Mouse (Mus musculus) heart, adult 11 months (tissue): ENCODE measurements around the gene Mybbp1a.
A peak's percentile ranks its signal among the peaks of the same experiment; 100 is the strongest.

Experiments
- DNase-seq: peaks from one replicate; pipeline ENCODE4 v3.0.0; 2022

The Mybbp1a gene

GRCm38 (mm10) chr11:72440965-72441664, at the start of gene Mybbp1a:
TSS of gene Mybbp1a (plus strand) at chr11:72441355.
- peak; percentile 99 for DNase-seq

- DNase-seq, result no peak
Measured at GRCm38 (mm10) chr11:72393243-72393642, 47.9 kb upstream of the Mybbp1a start.

- DNase-seq, result peak; percentile 98
Measured at GRCm38 (mm10) chr11:72393669-72394068, 47.5 kb upstream of the Mybbp1a start.

DNA sequence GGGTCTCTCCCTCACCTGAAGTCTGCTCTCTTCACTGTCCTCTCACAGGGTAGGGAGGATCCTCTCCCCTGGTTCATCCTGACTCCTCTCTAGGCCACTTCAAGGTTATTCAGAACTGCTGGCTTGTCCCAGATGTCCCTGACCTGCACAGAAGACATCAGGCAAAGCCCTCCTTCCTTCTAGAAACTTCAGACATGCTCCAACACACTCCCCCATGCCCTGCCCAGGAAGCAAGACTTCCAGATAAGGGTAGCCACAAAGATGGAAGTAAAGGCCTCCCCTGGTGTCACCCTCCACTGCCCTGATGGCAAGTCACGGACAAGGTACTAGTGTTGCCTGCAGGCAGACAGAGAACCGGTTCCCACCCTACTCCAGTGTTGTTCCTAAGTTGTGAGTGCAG, 46.5 kb upstream of the Mybbp1a start:
- DNase-seq, result no peak

DNA sequence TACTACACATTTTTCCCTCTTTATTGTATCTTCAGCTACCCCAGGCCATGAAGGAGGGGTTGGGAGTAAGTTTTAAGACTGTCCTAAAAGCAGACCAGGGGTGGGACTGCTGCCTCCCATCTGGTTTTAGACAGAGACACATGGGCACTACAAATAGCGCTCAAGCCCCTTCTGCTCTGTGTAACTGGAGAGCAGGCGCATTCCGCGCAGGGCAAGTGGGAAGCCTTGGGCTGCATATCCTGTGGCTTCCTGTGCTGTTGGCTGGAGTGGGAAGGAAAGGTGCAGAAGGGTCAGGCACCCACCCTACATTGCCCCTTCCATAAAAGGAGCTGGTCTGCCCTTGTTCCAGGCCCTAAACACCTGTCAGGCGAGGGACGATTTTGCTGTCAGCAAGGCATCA, 45.5 kb upstream of the Mybbp1a start:
- DNase-seq, result peak; percentile 94

DNA sequence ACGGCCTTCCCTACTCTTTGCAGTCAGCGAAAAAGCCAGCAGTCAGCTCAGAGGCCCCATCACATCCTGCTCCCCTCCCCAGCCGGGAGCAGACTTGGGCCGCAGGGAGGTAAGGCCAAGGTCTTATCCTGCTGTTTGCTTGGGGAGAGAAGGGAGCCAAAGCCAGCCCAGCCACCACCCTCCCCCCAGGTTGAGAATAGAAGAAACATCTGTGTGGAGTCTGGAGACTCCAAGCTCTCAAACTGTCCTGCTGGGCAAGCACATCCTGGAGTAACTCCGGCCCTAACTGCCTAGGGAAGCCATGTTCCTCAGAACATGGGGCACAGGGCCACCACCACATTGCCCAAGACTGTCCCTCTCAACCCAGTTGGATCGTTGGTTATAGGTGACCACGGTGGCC, 44.5 kb upstream of the Mybbp1a start:
- DNase-seq, result peak; percentile 99

DNA sequence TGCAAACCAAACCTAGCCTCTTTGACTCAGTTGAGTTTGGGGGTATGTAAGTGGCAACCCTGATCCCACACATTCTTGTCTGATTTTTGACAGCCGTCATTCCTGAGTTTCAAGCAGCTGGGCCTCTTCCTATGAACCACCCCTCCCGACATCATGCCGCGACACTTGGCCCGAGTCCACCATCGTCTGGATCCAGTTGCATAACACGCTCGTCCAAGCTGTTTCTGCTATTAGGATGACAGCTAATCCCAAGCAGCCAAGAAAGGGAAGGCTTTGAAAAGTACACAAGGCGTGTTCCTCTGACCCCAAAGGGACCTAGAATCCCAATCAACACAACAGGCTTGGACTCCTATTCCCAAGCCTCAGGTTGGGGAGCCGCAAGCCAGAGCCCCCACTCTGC, 44.1 kb upstream of the Mybbp1a start:
- peak; percentile 99 for DNase-seq

DNA sequence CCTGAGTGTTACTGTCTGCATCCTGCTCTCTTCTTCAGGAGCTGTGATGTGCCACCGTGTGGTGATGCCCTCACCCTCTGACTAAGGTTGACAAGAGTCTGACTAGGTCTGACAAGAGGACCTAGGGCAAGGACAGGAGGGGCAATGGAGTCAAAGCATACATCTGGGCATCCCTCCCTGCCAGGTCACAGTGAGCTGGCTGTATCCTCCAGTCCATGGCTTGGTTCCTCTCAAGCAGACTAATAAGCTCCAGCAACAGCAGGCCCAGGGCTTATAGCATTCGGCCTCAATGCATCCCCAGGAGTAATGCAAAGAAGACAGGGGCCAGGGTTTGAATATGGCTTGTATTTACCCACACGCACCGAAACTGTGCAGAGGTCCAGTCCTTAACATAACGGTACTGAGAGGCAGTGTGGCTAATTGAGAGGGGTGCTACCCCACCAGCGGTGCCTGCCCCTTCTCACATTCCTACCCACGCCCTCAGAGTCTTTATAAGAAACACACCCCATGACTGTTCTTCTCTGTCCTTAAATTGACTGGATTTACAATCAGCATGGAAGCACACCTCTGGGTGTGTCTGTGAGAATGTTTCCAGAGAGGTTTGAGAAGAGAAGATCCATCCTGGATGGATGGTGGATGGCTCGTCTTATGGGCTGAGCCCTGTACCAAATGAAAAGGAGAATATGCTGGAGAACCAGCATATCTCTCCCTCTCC, 43.2 kb upstream of the Mybbp1a start:
- peak; percentile 93 for DNase-seq

- DNase-seq, result peak; percentile 81
Measured at GRCm38 (mm10) chr11:72401068-72401467, 40.1 kb upstream of the Mybbp1a start.

- DNase-seq, result peak; percentile 89
Measured at GRCm38 (mm10) chr11:72402017-72402416, 39.1 kb upstream of the Mybbp1a start.

DNA sequence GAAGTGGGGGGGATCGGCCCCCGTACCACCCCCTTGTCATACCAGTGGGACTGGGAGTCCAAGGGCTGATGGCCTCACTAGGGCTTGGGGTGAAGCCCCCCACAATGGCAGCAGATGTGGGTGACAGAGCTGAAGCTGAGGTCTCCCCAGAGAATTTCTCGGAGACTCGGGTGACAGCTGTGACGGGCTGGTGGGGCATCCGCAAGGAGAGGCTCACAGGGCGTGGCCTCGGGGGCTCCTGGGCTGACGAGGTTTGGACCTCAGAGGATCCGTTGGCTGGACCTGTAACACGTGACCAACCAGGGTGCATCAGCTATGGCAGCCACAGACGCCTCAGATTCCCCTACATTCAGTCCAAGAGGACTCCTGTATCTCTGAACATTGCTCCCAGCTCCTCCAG, 38.2 kb upstream of the Mybbp1a start:
- DNase-seq, result peak; percentile 91

GRCm38 (mm10) chr11:72405532-72405931, 35.6 kb upstream of the Mybbp1a start:
- DNase-seq, result peak; percentile 91

- DNase-seq, result peak; percentile 89
Measured at GRCm38 (mm10) chr11:72406079-72406675, 35.0 kb upstream of the Mybbp1a start.

GRCm38 (mm10) chr11:72407081-72407480, 34.1 kb upstream of the Mybbp1a start:
- DNase-seq, result peak; percentile 91

GRCm38 (mm10) chr11:72407574-72407973, 33.6 kb upstream of the Mybbp1a start:
- peak; percentile 98 for DNase-seq

DNA sequence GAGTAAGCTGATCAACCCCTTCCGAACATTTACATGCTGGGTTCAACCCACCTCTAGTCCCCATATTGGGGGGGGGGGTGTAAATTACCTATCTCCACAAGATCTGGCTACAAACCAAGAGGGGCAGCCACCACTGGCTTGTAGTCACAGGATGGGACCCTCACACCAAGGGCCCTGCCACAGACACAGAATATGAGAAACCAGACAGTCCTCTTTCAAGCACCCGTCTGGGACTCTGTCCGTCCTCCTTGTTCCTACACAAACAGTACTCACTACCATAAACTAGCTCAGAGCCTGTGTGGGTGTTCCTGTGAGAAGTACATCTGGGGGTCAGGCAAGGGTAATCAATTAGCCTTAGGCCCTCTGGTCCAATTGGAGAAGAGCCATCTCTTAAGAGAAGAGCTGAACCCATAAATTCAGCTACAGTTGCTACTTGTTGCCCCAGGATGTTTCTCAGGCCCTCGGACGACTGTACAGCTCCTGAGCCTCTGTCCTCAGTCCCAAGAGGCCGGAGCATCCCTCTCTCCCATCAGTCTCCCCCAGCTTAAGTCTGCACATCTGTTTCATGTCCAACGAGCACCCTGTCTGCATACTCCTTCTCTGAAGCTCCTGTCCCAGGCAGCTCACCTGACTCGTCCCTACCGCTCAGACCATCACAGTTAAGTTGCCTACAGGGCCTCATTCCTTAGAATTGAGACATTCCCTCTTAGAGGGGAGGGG, 32.5 kb upstream of the Mybbp1a start:
- DNase-seq, result peak; percentile 94

DNA sequence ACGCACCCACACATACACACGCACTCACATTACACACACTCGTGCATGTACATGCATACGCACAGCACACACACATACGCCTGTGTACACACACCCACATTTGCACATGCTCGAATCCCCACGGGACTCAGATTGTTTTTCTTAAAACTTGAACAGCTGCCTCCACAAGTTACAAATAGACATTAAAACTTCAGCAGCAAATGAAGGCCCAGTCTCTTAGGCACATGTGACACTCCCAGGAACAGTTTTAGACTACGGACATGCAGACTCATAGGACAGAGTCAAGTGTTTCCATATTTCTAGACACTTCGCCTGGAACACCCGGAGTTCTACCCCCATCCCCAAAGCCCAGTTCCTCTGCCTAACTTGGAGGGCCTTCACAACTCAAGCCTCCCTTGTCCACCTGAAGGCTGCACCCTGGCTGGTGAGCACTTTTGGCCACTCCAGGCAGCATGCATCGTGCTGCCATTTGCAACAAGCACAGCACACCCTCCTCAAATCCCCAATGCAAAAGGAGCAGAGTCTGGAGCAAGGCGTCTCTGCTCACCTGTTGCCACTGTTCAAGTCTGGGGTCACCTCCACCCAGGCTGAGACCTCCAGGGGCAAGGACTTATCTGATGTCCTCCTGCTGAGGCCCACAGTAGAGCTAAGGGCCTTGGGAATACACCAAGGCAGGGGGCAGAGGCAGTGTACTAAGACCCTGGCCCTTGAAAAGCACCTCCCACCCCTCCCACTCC, 31.3 kb upstream of the Mybbp1a start:
- DNase-seq, result peak; percentile 91

DNA sequence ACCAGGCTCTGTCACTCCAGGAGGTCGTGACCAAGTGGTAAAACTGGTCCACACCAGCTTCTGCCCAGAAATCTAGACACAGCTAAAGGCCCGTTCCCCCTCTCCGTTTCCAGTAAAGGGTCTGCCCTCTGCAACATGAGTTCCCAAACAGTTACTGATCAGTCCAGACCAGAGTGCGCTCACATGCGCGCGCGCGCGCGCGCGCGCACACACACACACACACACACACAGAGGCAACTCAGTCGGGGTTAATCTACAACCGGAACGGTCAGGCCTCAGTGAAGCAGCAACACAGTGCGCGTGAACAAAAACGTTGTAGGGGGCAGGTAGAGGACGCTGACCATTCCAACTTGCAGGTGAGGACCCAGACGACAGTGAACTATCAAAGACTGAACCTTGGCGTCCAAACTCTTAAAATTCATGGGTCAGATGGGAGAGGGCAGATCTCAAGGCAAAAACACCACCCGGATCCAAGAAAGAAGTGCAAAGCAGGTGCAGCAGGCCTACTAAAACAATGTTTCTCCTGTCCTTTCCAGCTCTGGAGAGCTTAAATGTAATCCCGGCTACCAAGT, 30.5 kb upstream of the Mybbp1a start:
- DNase-seq, result peak; percentile 92

DNA sequence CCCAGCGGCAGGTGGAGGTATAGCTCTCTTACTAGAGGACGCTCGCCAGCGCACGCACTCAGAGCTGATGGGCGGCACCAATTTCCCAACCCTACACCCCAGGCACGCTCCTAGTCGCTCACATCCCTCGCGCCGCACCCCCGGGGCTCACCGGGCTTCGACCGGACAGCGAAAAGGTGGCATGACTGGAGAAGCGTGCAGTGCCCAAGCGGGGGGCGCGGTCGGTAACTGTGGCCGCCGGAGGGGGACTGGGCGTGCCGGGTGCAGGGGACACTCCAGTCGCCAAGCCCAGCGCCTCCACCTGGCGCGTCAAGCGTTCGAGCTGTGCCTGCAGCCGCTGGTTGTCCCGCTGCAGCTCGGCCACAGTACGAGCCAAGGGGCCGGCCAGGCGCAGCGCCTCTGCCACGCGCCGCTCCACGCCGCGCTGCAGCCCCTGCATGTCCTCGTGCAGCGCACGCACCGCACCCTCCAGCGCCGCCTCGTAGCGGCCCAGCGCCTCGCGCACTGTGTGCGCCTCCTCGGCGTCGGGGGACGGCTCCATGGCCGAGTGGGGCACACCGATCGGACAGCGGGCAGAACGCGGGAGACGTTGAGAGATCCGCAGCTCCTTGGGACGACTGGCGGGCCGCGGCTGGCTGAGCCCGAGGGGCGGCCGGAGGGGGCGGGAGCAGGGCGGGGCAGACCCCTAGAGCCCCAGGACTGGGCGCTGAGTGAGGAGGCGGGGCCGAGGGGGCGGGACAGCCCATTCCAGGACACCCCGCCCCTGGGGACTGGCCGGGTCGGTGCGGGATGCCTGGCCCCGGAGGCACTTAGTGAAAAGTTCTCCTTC, 29.8 kb upstream of the Mybbp1a start, which contains the start of gene Smtnl2:
Gene Smtnl2, minus strand, starts transcription at position 621 of the 829 bp plus-strand sequence.
- DNase-seq, result peak; percentile 99

GRCm38 (mm10) chr11:72411945-72412344, 29.2 kb upstream of the Mybbp1a start:
- DNase-seq, result no peak

- DNase-seq, result peak; percentile 99
Measured at GRCm38 (mm10) chr11:72413016-72413415, 28.1 kb upstream of the Mybbp1a start.
